Mouse (Mus musculus) hindbrain, embryonic 15.5 days (tissue): ENCODE results near the gene Slc39a13. TPM values are rescaled to one million over a fixed set of nuclear protein-coding genes. Genes with fewer than 3 reads are reported as not detected.

Experiments used
- polyA plus RNA-seq: library from polyadenylated mRNA; unstranded; fragments of >200 nt; fragmentation: Nextera tagmentation; extraction: Ambion mirVana; gene quantifications from 2 replicates; pipeline ENCODE4 v1.2.1, GENCODE M21; 2015

Gene Slc39a13
- polyA plus RNA-seq, 1 experiment from 2014 or later = 34.5 TPM

Other genes starting within 250 kb of the Slc39a13 start
- gene Mtch2, start 223.3 kb downstream of the Slc39a13 start, polyA plus RNA-seq = 231 and 236 TPM in 2 replicates
- gene C1qtnf4, start 184.6 kb downstream of the Slc39a13 start, polyA plus RNA-seq = 152 and 182 TPM in 2 replicates
- gene Kbtbd4, start 165.7 kb downstream of the Slc39a13 start, polyA plus RNA-seq = 52.7 and 58.0 TPM in 2 replicates
- gene Ndufs3, start 165.6 kb downstream of the Slc39a13 start, polyA plus RNA-seq = 208 and 220 TPM in 2 replicates
- 94.7 and 103 TPM in 2 replicates for gene Celf1, start 130.0 kb downstream of the Slc39a13 start, polyA plus RNA-seq
- 0.83 and 0.89 TPM in 2 replicates for gene Rapsn, start 34.8 kb downstream of the Slc39a13 start, polyA plus RNA-seq
- 231 and 239 TPM in 2 replicates for gene Psmc3, start 16.4 kb downstream of the Slc39a13 start, polyA plus RNA-seq
- 3.8 and 5.6 TPM in 2 replicates for gene Spi1, start 12.0 kb upstream of the Slc39a13 start, polyA plus RNA-seq
- 0.05 TPM in 1 of 2 replicates, not detected in the other for gene Mybpc3, start 47.7 kb upstream of the Slc39a13 start, polyA plus RNA-seq
- gene Madd, start 113.4 kb upstream of the Slc39a13 start, polyA plus RNA-seq = 57.6 and 62.3 TPM in 2 replicates
- gene Nr1h3, start 132.4 kb upstream of the Slc39a13 start, polyA plus RNA-seq = 2.5 and 2.6 TPM in 2 replicates
- 36.2 and 37.2 TPM in 2 replicates for gene Acp2, start 132.5 kb upstream of the Slc39a13 start, polyA plus RNA-seq
- 16.3 and 16.6 TPM in 2 replicates for gene Ddb2, start 166.6 kb upstream of the Slc39a13 start, polyA plus RNA-seq
- 17.0 and 17.7 TPM in 2 replicates for gene Pacsin3, start 185.5 kb upstream of the Slc39a13 start, polyA plus RNA-seq
- gene Arfgap2, start 194.6 kb upstream of the Slc39a13 start, polyA plus RNA-seq = 65.1 and 65.3 TPM in 2 replicates